Mouse (Mus musculus): ENCODE measurements at regions not wholly inside any gene's neighbourhood (a gene's known extent, or its start where the extent isn't known, plus 50 kb on each side); places are given as distances from the start of the nearest gene placed in this dataset.

DNA sequence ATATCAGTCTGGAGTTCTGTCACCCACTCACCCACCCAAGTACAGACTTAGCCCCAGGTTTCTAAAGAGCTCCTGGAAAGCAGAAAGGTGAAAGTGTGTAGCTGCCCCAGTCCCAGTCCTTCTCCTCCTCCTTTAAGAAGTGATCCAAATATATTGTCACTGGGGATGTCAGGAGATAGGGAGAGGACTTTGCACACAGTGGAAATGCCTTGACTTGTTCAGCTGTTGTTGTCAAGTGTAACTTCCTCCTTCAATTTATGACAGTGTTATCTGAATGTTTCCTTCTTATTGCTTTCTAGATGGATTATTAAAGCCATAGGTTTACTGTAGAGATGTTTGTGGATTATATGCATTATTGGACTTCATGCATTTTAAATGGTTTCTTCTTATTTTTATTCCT lies 119.0 kb upstream of the Nt5e start:
- ATAC-seq = no peak
- H3K27ac ChIP-seq (ENCODE audit: low read depth, low read length) = no peak overlapping the region

DNA sequence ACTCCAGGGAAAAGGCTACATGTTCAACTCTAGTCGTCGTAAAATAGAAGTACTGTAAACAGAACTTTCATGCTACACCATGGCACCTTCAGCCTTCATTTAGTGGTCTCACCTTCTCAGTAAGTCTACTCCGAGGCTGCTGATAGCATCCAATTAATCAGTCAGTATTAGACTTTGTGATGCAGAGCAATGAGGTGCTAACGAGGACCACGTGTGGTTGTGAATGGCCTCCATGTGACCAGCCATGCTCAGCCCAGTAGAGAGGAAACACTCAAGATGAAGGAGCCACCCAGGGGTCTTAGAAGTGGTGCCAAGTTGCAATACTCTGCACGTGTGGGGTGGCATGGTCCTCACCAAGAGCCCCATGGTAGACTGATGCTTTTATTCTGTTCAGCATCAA lies 112.2 kb upstream of the Nt5e start:
- WGBS = 52% methylated on average over 6 of the region's 6 CpGs
- Histone ChIP-seq H3K27ac (ENCODE audit: low read depth, low read length) (no peak overlapping the region), H3K4me1 (ENCODE audit: insufficient read depth) (no peaks in the 10 kb centered on the region), H3K4me3 (ENCODE audit: low read depth, low read length) (no peak overlapping the region), H3K4me2 (ENCODE audit: low read depth) (no peak overlapping the region), H3K27me3 (ENCODE audit: insufficient read depth, low read length) (no peaks in the 10 kb centered on the region), H3K36me3 (ENCODE audit: insufficient read depth) (no peaks in the 10 kb centered on the region), H3K9ac (no peak overlapping the region), H3K9me3 (ENCODE audit: low read length) (no peaks in the 10 kb centered on the region)
- no peak for ATAC-seq
- DNase-seq = no peak
- TF ChIP-seq CTCF (IDR thresholded peaks at IDR 0.05; ENCODE audit: low read depth) = no peak

More for the DNA sequence above, 119.0 kb upstream of the Nt5e start:
- H3K9ac ChIP-seq = no peak overlapping the region
- TF ChIP-seq CTCF (IDR thresholded peaks at IDR 0.05; ENCODE audit: low read depth) = no peak
- no peak for DNase-seq
- no peak overlapping the region for H3K4me2 ChIP-seq (ENCODE audit: low read depth)
- H3K9me3 ChIP-seq (ENCODE audit: low read length) = no peaks in the 10 kb centered on the region
- H3K4me1 ChIP-seq (ENCODE audit: insufficient read depth) = no peaks in the 10 kb centered on the region
- no peaks in the 10 kb centered on the region for H3K36me3 ChIP-seq (ENCODE audit: insufficient read depth)
- H3K27me3 ChIP-seq (ENCODE audit: insufficient read depth, low read length) = no peaks in the 10 kb centered on the region
- H3K4me3 ChIP-seq (ENCODE audit: low read depth, low read length) = no peak overlapping the region

DNA sequence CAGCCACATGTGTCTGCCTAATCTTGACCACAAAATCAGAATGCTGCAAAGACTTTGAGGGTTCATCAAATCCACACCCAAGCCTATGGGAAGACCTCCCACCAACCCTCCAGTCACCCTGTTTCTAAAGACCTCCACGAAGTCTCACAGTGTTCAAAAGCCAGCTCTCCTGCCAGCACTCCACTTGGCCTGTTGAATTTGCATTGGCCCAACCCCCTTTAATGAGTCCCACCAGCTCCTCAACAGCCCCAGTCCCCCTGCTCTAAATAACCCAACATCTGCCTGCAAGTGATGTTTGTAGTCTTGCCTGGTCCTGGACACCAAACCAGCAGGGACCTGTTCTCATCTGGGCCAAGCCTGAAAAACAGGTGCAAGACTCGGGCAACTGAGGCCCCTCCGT lies 106.6 kb upstream of the Nt5e start:
- Histone ChIP-seq H3K27ac (ENCODE audit: low read depth, low read length) (no peak overlapping the region), H3K9me3 (ENCODE audit: low read length) (no peaks in the 10 kb centered on the region), H3K9ac (no peak overlapping the region), H3K4me2 (ENCODE audit: low read depth) (no peak overlapping the region), H3K4me1 (ENCODE audit: insufficient read depth) (no peaks in the 10 kb centered on the region), H3K36me3 (ENCODE audit: insufficient read depth) (no peaks in the 10 kb centered on the region), H3K27me3 (ENCODE audit: insufficient read depth, low read length) (no peaks in the 10 kb centered on the region), H3K4me3 (ENCODE audit: low read depth, low read length) (no peak overlapping the region)
- no peak for TF ChIP-seq CTCF (IDR thresholded peaks at IDR 0.05; ENCODE audit: low read depth)
- 72% methylated on average over 3 of the region's 3 CpGs for WGBS
- no peak for DNase-seq
- ATAC-seq = no peak

DNA sequence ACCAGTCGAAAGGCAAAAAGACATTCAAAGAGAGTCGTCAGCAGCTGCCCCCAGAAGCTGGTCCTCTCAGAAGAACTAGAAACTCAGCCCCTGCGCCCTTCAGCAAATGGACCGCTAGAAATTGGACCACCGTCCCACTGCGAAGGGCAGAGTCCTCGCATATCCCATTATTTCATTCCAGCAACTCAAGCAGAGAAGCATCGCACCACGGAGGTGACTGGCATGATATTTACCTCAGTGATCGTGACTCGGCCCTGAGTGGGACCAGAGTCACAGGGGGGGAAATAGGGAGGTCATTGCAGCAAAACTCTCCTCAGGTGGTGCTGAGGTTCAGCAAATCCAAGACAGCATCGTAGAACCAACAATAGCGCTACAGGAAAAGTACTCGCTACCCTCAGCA lies 105.7 kb upstream of the Nt5e start:
- no peak for TF ChIP-seq CTCF (IDR thresholded peaks at IDR 0.05; ENCODE audit: low read depth)
- no peaks in the 10 kb centered on the region for H3K4me1 ChIP-seq (ENCODE audit: insufficient read depth)
- no peak for DNase-seq
- H3K9me3 ChIP-seq (ENCODE audit: low read length) = no peaks in the 10 kb centered on the region
- H3K4me2 ChIP-seq (ENCODE audit: low read depth) = no peak overlapping the region
- no peaks in the 10 kb centered on the region for H3K27me3 ChIP-seq (ENCODE audit: insufficient read depth, low read length)
- ATAC-seq = no peak
- H3K4me3 ChIP-seq (ENCODE audit: low read depth, low read length) = no peak overlapping the region
- no peaks in the 10 kb centered on the region for H3K36me3 ChIP-seq (ENCODE audit: insufficient read depth)
- no peak overlapping the region for H3K9ac ChIP-seq
- no peak overlapping the region for H3K27ac ChIP-seq (ENCODE audit: low read depth, low read length)
- 87% methylated on average over 14 of the region's 14 CpGs for WGBS

DNA sequence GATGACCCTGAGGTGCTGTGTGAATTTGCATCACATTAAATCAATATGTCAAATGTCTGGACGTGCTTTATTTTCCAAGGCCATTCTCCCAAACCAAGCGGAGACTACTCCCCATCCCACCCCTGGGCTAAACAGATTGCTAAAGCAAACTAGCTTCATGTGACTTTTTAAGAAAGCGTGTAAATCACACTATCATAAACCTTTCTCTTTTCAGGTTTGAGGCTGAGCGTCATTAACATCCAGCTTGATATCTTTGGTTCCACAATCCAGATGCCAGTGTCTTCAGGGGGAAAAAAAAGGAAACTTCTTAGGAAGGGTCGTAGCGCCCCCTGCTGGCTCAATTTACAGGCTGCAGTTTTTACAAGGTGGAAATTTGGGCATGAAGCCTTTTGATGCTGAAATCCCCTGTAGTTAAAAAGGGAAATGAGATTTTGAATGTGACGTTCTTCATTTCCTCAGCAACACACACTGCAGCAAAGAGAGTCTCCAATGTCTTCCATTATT lies 105.1 kb upstream of the Nt5e start:
- Histone ChIP-seq H3K9ac (no peak overlapping the region), H3K9me3 (ENCODE audit: low read length) (no peaks in the 10 kb centered on the region), H3K4me3 (ENCODE audit: low read depth, low read length) (no peak overlapping the region), H3K4me1 (ENCODE audit: insufficient read depth) (no peaks in the 10 kb centered on the region), H3K4me2 (ENCODE audit: low read depth) (no peak overlapping the region), H3K36me3 (ENCODE audit: insufficient read depth) (no peaks in the 10 kb centered on the region), H3K27me3 (ENCODE audit: insufficient read depth, low read length) (no peaks in the 10 kb centered on the region), H3K27ac (ENCODE audit: low read depth, low read length) (no peak overlapping the region)
- TF ChIP-seq CTCF (IDR thresholded peaks at IDR 0.05; ENCODE audit: low read depth) = peak; percentile 88
- DNase-seq (peak; percentile 87), ATAC-seq (peak; percentile 62)
- 25% methylated on average over 7 of the region's 7 CpGs for WGBS

DNA sequence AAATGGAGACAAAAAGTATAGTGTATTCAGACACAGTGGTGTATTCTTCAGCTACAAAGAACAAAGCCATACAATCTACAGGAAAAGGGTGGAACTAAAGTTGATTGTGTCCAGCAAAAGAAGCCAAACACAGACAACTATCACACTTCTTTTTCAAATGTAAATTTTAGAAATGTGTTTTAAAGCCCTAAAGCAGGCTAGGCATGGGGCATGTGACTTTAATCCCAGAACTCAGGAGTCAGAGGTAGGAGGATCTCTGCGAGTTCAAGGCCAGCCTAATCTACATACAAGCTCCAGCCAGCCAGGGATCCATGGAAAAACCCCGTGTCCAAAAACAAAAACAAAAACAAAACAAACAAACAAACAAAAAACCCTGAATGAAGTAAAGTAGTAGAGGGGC lies 89.9 kb upstream of the Nt5e start:
- no peak overlapping the region for H3K4me2 ChIP-seq (ENCODE audit: low read depth)
- no peaks in the 10 kb centered on the region for H3K4me1 ChIP-seq (ENCODE audit: insufficient read depth)
- H3K27ac ChIP-seq (ENCODE audit: low read depth, low read length) = no peak overlapping the region
- no peaks in the 10 kb centered on the region for H3K9me3 ChIP-seq (ENCODE audit: low read length)
- no peaks in the 10 kb centered on the region; the same call in 1 of the 2 replicates for H3K27me3 ChIP-seq (ENCODE audit: insufficient read depth, low read length)
- ATAC-seq = no peak
- no peaks in the 10 kb centered on the region for H3K36me3 ChIP-seq (ENCODE audit: insufficient read depth)
- H3K4me3 ChIP-seq (ENCODE audit: low read depth, low read length) = no peak overlapping the region
- WGBS = 69% methylated on average over 2 of the region's 2 CpGs
- TF ChIP-seq CTCF (IDR thresholded peaks at IDR 0.05; ENCODE audit: low read depth) = no peak
- H3K9ac ChIP-seq = no peak overlapping the region
- DNase-seq = no peak

DNA sequence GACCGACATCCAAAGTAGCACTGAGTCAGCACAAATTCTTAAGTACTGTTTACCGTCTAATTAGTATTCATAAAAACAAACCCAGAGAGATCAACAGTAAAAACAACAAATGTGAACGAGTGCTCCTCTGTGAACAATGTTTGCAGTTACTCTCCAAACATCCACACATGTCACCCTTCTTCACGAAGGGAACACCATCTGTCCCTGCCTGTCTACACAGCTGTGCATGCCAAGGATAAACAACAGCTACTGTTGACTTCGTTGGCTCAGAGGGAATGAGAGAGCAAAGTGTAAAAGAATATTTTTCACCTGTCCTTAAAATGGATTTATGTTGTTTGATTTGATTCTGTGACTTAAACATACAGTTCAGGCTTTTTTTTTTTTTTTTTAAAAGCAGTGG lies 88.7 kb upstream of the Nt5e start:
- DNase-seq (peak; percentile 29), ATAC-seq (peak; percentile 60)
- no peaks in the 10 kb centered on the region for H3K9me3 ChIP-seq (ENCODE audit: low read length)
- WGBS = 43% methylated on average over 5 of the region's 5 CpGs
- no peak overlapping the region for H3K4me3 ChIP-seq (ENCODE audit: low read depth, low read length)
- H3K4me2 ChIP-seq (ENCODE audit: low read depth) = no peak overlapping the region
- TF ChIP-seq CTCF (IDR thresholded peaks at IDR 0.05; ENCODE audit: low read depth) = no peak
- H3K27me3 ChIP-seq (ENCODE audit: insufficient read depth, low read length) = no peaks in the 10 kb centered on the region; the same call in 1 of the 2 replicates
- H3K27ac ChIP-seq (ENCODE audit: low read depth, low read length) = no peak overlapping the region
- H3K9ac ChIP-seq = no peak overlapping the region
- no peaks in the 10 kb centered on the region for H3K36me3 ChIP-seq (ENCODE audit: insufficient read depth)
- H3K4me1 ChIP-seq (ENCODE audit: insufficient read depth) = no peaks in the 10 kb centered on the region

DNA sequence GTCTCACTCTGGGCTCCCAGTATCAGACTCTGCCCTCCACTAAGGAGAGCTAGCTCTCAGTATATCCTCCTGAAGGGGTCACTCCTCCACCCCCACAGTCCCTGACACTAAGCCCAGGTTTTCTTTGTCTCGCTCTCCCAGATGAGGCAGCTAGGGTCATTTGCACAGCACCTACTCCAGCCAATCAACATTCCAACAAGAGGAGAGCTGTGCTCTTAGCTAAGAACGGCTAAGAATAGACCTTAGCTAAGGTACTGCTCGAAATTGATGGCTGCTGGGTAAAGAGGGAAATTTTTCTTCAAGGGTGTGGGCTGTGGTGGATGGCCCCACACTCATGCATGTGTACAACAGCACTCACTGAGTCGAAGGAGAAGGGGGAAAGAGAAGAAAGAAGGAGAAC lies 86.3 kb upstream of the Nt5e start:
- ATAC-seq (no peak), DNase-seq (no peak)
- WGBS = 25% methylated on average over 4 of the region's 4 CpGs
- Histone ChIP-seq H3K36me3 (ENCODE audit: insufficient read depth) (no peaks in the 10 kb centered on the region), H3K27me3 (ENCODE audit: insufficient read depth, low read length) (no peaks in the 10 kb centered on the region; the same call in 1 of the 2 replicates), H3K9ac (no peak overlapping the region), H3K4me2 (ENCODE audit: low read depth) (no peak overlapping the region), H3K27ac (ENCODE audit: low read depth, low read length) (no peak overlapping the region), H3K9me3 (ENCODE audit: low read length) (no peaks in the 10 kb centered on the region), H3K4me1 (ENCODE audit: insufficient read depth) (no peaks in the 10 kb centered on the region), H3K4me3 (ENCODE audit: low read depth, low read length) (no peak overlapping the region)
- no peak for TF ChIP-seq CTCF (IDR thresholded peaks at IDR 0.05; ENCODE audit: low read depth)
